Mouse (Mus musculus): ENCODE data around the gene Luc7l3. TPM values are rescaled to one million over a fixed set of nuclear protein-coding genes. Genes with fewer than 3 reads are reported as not detected.
"Not testable (repeated sequence)": the region's sequence is repeated elsewhere in the genome, so short reads cannot be mapped to it uniquely, and the experiment has no call there.

Luc7l3 gene
- polyA plus RNA-seq, 1 experiment from 2014 or later: 167 TPM

GRCm38 (mm10) chr11:94282291-94282690, 39.5 kb downstream of the Luc7l3 start:
- Histone ChIP-seq H3K36me3 (peaks cover 41% of the 10 kb centered on the region), H3K27me3 (no peaks in the 10 kb centered on the region), H3K9ac (no peak overlapping the region), H3K27ac (no peak overlapping the region), H3K4me2 (no peak overlapping the region), H3K4me1 (replicated peaks) (peaks cover 3% of the 10 kb centered on the region; the same call in 1 of the 2 replicates), H3K9me3 (no peaks in the 10 kb centered on the region), H3K4me3 (no peak overlapping the region)
- WGBS: 78% methylated on average over 5 of the region's 5 CpGs
- no peak for ATAC-seq (ENCODE audit: low FRiP score)

- peaks cover 33% of the 10 kb centered on the region for H3K36me3 ChIP-seq
- no peak for ATAC-seq (ENCODE audit: low FRiP score)
- 89% methylated on average over 11 of the region's 11 CpGs for WGBS
- H3K4me1 ChIP-seq (replicated peaks): peaks cover 7% of the 10 kb centered on the region; the same call in 1 of the 2 replicates
- no peaks in the 10 kb centered on the region for H3K27me3 ChIP-seq
- H3K27ac ChIP-seq: 0 out of 2 replicates have a peak within 1 kb of the TSS, but pooled peaks have one; percentile 1
- no peak within 1 kb of the TSS for H3K4me3 ChIP-seq
- no peaks in the 10 kb centered on the region for H3K9me3 ChIP-seq
- no peak within 1 kb of the TSS for H3K9ac ChIP-seq
- no peak within 1 kb of the TSS for H3K4me2 ChIP-seq
Measured at GRCm38 (mm10) chr11:94281199-94282181, 40.3 kb downstream of the Luc7l3 start, which contains the start of gene Gm21885. Gm21885 (plus strand) TSS chr11:94281873.

DNA sequence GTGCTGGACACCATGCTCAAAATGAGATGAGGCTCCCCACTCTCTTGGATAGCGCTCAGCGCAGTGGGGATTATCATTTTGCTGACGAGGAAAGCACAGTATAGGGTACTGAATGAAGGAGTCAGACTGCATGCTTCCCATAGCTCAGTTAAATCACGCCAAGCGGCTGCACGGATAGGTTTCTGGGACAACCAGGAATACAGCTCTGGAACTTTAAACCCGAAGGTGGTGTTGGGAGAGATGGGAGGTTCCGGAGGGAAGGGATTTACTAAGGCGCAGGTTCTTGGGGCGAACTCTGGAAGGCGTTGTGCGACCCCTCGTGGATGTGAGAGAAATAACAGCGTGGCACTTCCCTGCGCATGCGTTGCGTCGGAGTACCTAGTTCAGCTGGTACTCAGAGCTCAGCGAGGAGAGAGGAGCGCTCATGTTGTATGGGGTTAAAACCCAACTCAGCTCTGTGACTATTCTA, 44.9 kb downstream of the Luc7l3 start:
- Histone ChIP-seq H3K9me3 (no peaks in the 10 kb centered on the region), H3K4me3 (peak overlapping the region; percentile 27), H3K4me1 (replicated peaks) (peaks cover 10% of the 10 kb centered on the region; the same call in 1 of the 2 replicates), H3K9ac (peak overlapping the region; percentile 66), H3K4me2 (peak overlapping the region; percentile 56), H3K27me3 (no peaks in the 10 kb centered on the region), H3K27ac (peak overlapping the region; percentile 58; the same call in 1 of the 2 replicates), H3K36me3 (no peaks in the 10 kb centered on the region)
- peak; percentile 82 for ATAC-seq (ENCODE audit: low FRiP score)
- 7% methylated on average over 20 of the region's 20 CpGs for WGBS

GRCm38 (mm10) chr11:94275686-94276085, 46.1 kb downstream of the Luc7l3 start:
- WGBS: 84% methylated on average over 2 of the region's 2 CpGs
- H3K27me3 ChIP-seq: no peaks in the 10 kb centered on the region
- no peaks in the 10 kb centered on the region for H3K9me3 ChIP-seq
- H3K36me3 ChIP-seq: no peaks in the 10 kb centered on the region
- no peak overlapping the region for H3K4me2 ChIP-seq
- no peak overlapping the region for H3K4me3 ChIP-seq
- no peak overlapping the region for H3K9ac ChIP-seq
- no peak overlapping the region for H3K27ac ChIP-seq
- no peak for ATAC-seq (ENCODE audit: low FRiP score)
- peaks cover 10% of the 10 kb centered on the region; the same call in 1 of the 2 replicates for H3K4me1 ChIP-seq (replicated peaks)

DNA sequence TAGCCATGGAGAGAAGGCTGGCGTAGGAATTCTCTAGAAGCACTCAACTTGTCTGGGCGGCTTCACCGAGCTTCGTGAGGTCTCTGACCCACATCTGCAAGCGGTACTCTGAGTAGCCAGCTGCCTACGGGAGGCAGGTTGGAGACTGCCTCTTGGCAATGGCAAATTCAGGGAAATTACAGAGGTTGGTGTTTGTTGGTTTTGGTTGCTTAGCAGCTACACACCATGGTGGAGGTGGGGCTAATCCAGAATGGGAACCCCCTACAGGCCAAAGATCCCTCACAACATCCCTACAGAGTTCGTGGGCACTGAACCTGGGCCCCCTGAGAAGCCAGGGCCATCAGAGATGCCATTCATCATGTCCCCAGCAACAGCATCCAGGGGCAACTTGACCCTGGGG, 46.6 kb downstream of the Luc7l3 start:
- Histone ChIP-seq H3K4me3 (no peak overlapping the region), H3K27ac (no peak overlapping the region), H3K4me1 (replicated peaks) (peaks cover 9% of the 10 kb centered on the region; the same call in 1 of the 2 replicates), H3K9me3 (no peaks in the 10 kb centered on the region), H3K4me2 (no peak overlapping the region), H3K36me3 (no peaks in the 10 kb centered on the region), H3K27me3 (no peaks in the 10 kb centered on the region), H3K9ac (no peak overlapping the region)
- WGBS: 75% methylated on average over 7 of the region's 7 CpGs
- no peak for ATAC-seq (ENCODE audit: low FRiP score)

GRCm38 (mm10) chr11:94274206-94274867, 47.5 kb downstream of the Luc7l3 start:
- WGBS: 94% methylated on average over 10 of the region's 10 CpGs
- ATAC-seq (ENCODE audit: low FRiP score): no peak
- no peak overlapping the region for H3K4me2 ChIP-seq

DNA sequence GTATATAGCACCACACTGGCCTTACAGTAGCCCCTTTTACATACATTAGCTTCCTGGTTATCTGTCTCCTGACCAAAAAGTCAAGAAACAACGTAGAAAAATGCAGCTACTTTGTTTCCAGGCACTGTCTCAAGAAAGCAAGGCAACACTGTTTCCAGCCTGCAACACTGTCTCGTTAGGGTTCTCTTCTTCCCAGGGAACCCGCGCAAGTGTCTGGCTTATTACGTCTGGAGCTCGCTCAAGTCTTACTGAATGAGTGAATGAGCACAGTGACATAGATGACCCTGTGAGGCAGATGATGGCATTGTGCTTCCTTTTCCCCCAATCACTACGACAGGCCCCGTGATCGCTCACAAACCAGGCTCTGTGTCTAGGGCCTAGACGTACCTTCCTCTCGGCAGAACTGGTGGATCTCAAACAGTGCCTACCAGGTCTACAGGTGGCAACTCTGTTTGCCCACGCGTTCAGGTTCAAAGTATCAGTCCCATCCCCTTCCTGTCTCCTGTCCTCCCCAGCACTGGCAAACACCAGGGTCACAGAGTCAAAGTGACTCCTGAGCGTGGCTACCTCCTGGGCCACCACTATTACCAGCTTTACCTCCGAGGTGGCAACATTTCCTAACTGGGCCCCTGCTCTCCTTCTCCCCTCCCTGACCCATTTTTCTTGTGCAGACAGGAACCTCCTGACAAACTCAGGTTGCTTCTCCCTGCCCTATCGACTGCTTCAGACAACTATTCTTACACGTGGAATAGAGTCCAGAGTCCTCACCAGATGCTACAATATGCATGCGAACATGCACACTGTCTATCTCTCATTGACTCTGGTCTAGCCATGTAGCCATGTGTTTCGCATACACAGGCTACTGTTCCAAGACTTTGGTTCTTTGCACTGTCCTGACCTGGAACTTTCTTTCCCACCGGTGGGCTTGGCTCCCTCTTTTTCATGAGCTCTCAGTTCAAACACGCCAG, 48.5 kb downstream of the Luc7l3 start:
- Histone ChIP-seq H3K27ac (no peak overlapping the region), H3K27me3 (no peaks in the 10 kb centered on the region), H3K36me3 (no peaks in the 10 kb centered on the region), H3K4me2 (no peak overlapping the region), H3K9ac (no peak overlapping the region), H3K4me1 (replicated peaks) (peaks cover 7% of the 10 kb centered on the region; the same call in 1 of the 2 replicates), H3K4me3 (no peak overlapping the region), H3K9me3 (no peaks in the 10 kb centered on the region)
- WGBS: 88% methylated on average over 21 of the region's 21 CpGs
- ATAC-seq (ENCODE audit: low FRiP score): no peak

More at GRCm38 (mm10) chr11:94274206-94274867, 47.5 kb downstream of the Luc7l3 start:
- H3K27ac ChIP-seq: no peak overlapping the region
- peaks cover 7% of the 10 kb centered on the region; the same call in 1 of the 2 replicates for H3K4me1 ChIP-seq (replicated peaks)
- H3K36me3 ChIP-seq: no peaks in the 10 kb centered on the region
- H3K9ac ChIP-seq: no peak overlapping the region
- H3K27me3 ChIP-seq: no peaks in the 10 kb centered on the region
- H3K4me3 ChIP-seq: no peak overlapping the region
- H3K9me3 ChIP-seq: no peaks in the 10 kb centered on the region

- no peak overlapping the region for H3K27ac ChIP-seq
- H3K9ac ChIP-seq: no peak overlapping the region
- no peak overlapping the region for H3K4me3 ChIP-seq
- no peaks in the 10 kb centered on the region for H3K27me3 ChIP-seq
- no peak overlapping the region for H3K4me2 ChIP-seq
- H3K36me3 ChIP-seq: no peaks in the 10 kb centered on the region
- 93% methylated on average over 2 of the region's 2 CpGs for WGBS
- H3K4me1 ChIP-seq (replicated peaks): no peaks in the 10 kb centered on the region
- ATAC-seq (ENCODE audit: low FRiP score): no peak
- no peaks in the 10 kb centered on the region for H3K9me3 ChIP-seq
Measured at GRCm38 (mm10) chr11:94271015-94271414, 50.8 kb downstream of the Luc7l3 start.

- Histone ChIP-seq H3K27me3 (no peaks in the 10 kb centered on the region), H3K4me3 (no peak overlapping the region), H3K9me3 (no peaks in the 10 kb centered on the region), H3K27ac (no peak overlapping the region), H3K36me3 (no peaks in the 10 kb centered on the region), H3K4me1 (replicated peaks) (peaks cover 6% of the 10 kb centered on the region), H3K4me2 (no peak overlapping the region), H3K9ac (no peak overlapping the region)
- no peak for ATAC-seq (ENCODE audit: low FRiP score)
- 93% methylated on average over 7 of the region's 7 CpGs for WGBS
Measured at GRCm38 (mm10) chr11:94269906-94270305, 51.9 kb downstream of the Luc7l3 start.

GRCm38 (mm10) chr11:94268761-94269160, 53.0 kb downstream of the Luc7l3 start:
- no peak overlapping the region for H3K4me3 ChIP-seq

DNA sequence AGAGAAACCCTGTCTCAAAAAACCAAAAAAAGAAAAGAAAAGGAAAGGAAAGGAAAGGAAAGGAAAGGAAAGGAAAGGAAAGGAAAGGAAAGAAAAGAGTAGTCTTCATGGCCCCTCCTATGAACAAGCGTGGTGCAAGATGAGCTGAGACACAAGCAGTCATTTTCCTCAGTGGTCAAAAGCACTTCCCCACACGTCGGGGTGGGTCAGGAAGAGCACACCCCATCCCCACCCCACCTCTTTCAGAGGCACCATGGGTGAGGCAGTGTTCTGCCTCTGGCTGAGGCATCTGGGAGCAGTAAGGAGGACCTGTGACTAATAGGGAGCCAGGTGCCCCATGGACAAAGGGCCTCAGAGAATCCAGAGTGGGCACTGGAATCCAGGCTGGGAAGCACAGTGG, 55.6 kb downstream of the Luc7l3 start:
- H3K27ac ChIP-seq; ATAC-seq (ENCODE audit: low FRiP score); H3K27me3 ChIP-seq; H3K4me2 ChIP-seq; H3K9me3 ChIP-seq; H3K9ac ChIP-seq; H3K36me3 ChIP-seq; H3K4me3 ChIP-seq: not testable (repeated sequence)
- 87% methylated on average over 3 of the region's 3 CpGs for WGBS
- peaks cover 11% of the 10 kb centered on the region for H3K4me1 ChIP-seq (replicated peaks)

More at GRCm38 (mm10) chr11:94268761-94269160, 53.0 kb downstream of the Luc7l3 start:
- no peak for ATAC-seq (ENCODE audit: low FRiP score)
- Histone ChIP-seq H3K4me2 (no peak overlapping the region), H3K4me1 (replicated peaks) (peaks cover 11% of the 10 kb centered on the region), H3K27ac (no peak overlapping the region), H3K9ac (no peak overlapping the region), H3K27me3 (no peaks in the 10 kb centered on the region), H3K36me3 (no peaks in the 10 kb centered on the region), H3K9me3 (no peaks in the 10 kb centered on the region)

Data from hindbrain, embryonic 13.5 days (tissue).